Mouse (Mus musculus) lung, embryonic 14.5 days (tissue): ENCODE results near the gene Mipep. TPM values are rescaled to one million over a fixed set of nuclear protein-coding genes. Genes with fewer than 3 reads are reported as not detected.

ENCODE experiments used
- ATAC-seq: fragments of 200-750 bp; cut with Nextera tagmentation; 2 replicates; pipeline ENCODE4 v1.8.0; 2017; ENCODE audit warnings: mild to moderate bottlenecking, moderate TSS enrichment, moderate library complexity; ENCODE audit not compliant: insufficient read depth
- DNase-seq: peaks from one replicate; pipeline ENCODE4 v3.0.0-alpha.2; 2015
- H3K27ac ChIP-seq: fragments of 300-500 bp; sonication (generic); 2 replicates; pipeline ENCODE4 v1.5.1; 2014; ENCODE audit warnings: low read depth, mild to moderate bottlenecking, moderate library complexity
- H3K27me3 ChIP-seq: fragments of 300-500 bp; sonication (generic); 2 replicates; pipeline ENCODE4 v1.6.1; 2014; ENCODE audit warnings: low read length, control low read depth; ENCODE audit not compliant: insufficient read depth
- H3K36me3 ChIP-seq: fragments of 300-500 bp; sonication (generic); 2 replicates; pipeline ENCODE4 v1.6.1; 2014; ENCODE audit warnings: control low read depth; ENCODE audit not compliant: insufficient read depth
- H3K4me1 ChIP-seq: fragments of 300-500 bp; sonication (generic); 2 replicates; pipeline ENCODE4 v1.6.1; 2014; ENCODE audit warnings: antibody characterized with exemption, control low read depth; ENCODE audit not compliant: insufficient read depth
- H3K4me2 ChIP-seq: fragments of 300-500 bp; sonication (generic); 2 replicates; pipeline ENCODE4 v1.6.1; 2014; ENCODE audit warnings: mild to moderate bottlenecking
- H3K4me3 ChIP-seq: fragments of 300-500 bp; sonication (generic); 2 replicates; pipeline ENCODE4 v1.5.1; 2014; ENCODE audit warnings: low read depth, low read length
- H3K9ac ChIP-seq: fragments of 300-500 bp; sonication (generic); 2 replicates; pipeline ENCODE4 v1.6.1; 2014
- H3K9me3 ChIP-seq: fragments of 300-500 bp; sonication (generic); 2 replicates; pipeline ENCODE4 v1.6.1; 2016; ENCODE audit warnings: low read depth, low read length, control low read depth
- CTCF ChIP-seq: IDR thresholded peaks from 2 replicates; pipeline ENCODE4 v1.5.1; 2016; ENCODE audit warnings: antibody characterized with exemption, low read depth
- WGBS: fragments of 180-500 bp; shearing (Covaris S2); extraction: QIAGEN DNeasy Blood & Tissue Kit; methylation state at CpG from one replicate; pipeline ENCODE4 v1.1.7; 2014; 5-methylcytosine and 5-hydroxymethylcytosine counted together
- polyA plus RNA-seq: library from polyadenylated mRNA; unstranded; fragments of >200 nt; fragmentation: Nextera tagmentation; extraction: Ambion mirVana; gene quantifications from 2 replicates; pipeline ENCODE4 v1.2.1, GENCODE M21; 2014

The Mipep gene
- polyA plus RNA-seq, 1 experiment from 2014 or later: 26.5 TPM

- no peak for ATAC-seq
- 90% methylated on average over 10 of the region's 10 CpGs for WGBS
- no peak overlapping the region for H3K4me3 ChIP-seq
- no peaks in the 10 kb centered on the region for H3K9me3 ChIP-seq
- no peak overlapping the region for H3K27ac ChIP-seq
- H3K4me2 ChIP-seq: no peak overlapping the region
- H3K27me3 ChIP-seq: no peaks in the 10 kb centered on the region
- H3K36me3 ChIP-seq: 0 out of 2 replicates have a peak, but pooled peaks cover 13% of the 10 kb centered on the region
- DNase-seq: no peak
- no peak for TF ChIP-seq CTCF
- H3K9ac ChIP-seq: no peak overlapping the region
- H3K4me1 ChIP-seq: peaks cover 13% of the 10 kb centered on the region; the same call in 1 of the 2 replicates
Measured at GRCm38 (mm10) chr14:60746141-60746540, 38.2 kb upstream of the Mipep start.

GRCm38 (mm10) chr14:60747154-60747870 lies 37.1 kb upstream of the Mipep start:
- no peak for TF ChIP-seq CTCF
- Histone ChIP-seq H3K4me1 (peaks cover 4% of the 10 kb centered on the region; the same call in 1 of the 2 replicates), H3K27ac (no peak overlapping the region), H3K4me2 (no peak overlapping the region), H3K9me3 (no peaks in the 10 kb centered on the region), H3K36me3 (peaks cover 13% of the 10 kb centered on the region; the same call in 1 of the 2 replicates), H3K9ac (no peak overlapping the region), H3K4me3 (no peak overlapping the region), H3K27me3 (no peaks in the 10 kb centered on the region)
- DNase-seq (no peak), ATAC-seq (no peak)
- WGBS: 84% methylated on average over 21 of the region's 21 CpGs

DNA sequence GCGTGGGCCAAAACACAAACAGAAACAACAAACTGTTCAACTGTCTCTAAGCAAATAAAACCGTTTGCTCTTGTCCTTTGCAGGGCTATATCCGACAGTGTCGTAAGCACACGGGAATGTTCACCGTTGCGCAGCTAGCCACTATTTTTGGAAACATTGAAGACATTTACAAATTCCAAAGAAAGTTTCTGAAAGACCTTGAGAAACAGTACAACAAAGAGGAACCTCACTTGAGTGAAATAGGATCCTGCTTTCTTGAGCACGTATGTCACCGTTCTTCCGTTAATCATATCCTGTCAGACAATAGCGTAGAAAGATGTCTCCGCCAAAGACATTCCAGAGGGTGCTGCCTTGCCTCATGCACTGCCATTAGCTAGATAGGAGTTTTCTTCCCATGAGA lies 34.5 kb upstream of the Mipep start:
- Histone ChIP-seq H3K4me2 (no peak overlapping the region), H3K9ac (no peak overlapping the region), H3K27me3 (no peaks in the 10 kb centered on the region), H3K4me3 (no peak overlapping the region), H3K36me3 (peaks cover 18% of the 10 kb centered on the region), H3K4me1 (0 out of 2 replicates have a peak, but pooled peaks cover 1% of the 10 kb centered on the region), H3K27ac (no peak overlapping the region), H3K9me3 (no peaks in the 10 kb centered on the region)
- 55% methylated on average over 12 of the region's 12 CpGs for WGBS
- no peak for DNase-seq
- ATAC-seq: no peak
- no peak for TF ChIP-seq CTCF

DNA sequence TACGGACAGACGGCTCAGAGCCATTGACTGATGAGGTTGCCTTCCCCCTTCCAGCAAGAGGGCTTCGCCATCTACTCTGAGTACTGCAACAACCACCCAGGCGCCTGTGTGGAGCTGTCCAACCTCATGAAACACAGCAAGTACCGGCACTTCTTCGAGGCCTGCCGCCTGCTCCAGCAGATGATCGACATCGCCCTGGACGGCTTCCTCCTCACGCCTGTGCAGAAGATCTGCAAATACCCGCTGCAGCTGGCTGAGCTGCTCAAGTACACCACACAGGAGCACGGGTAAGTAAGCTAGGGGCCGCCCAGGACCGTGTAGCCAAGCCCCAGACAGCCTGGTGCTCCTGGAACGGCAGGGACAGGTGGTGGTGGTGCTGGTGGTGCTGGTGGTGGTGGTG lies 32.8 kb upstream of the Mipep start:
- 83% methylated on average over 16 of the region's 16 CpGs for WGBS
- no peak overlapping the region for H3K27ac ChIP-seq
- no peak for TF ChIP-seq CTCF
- no peaks in the 10 kb centered on the region for H3K4me1 ChIP-seq
- no peak overlapping the region for H3K9ac ChIP-seq
- H3K4me2 ChIP-seq: no peak overlapping the region
- ATAC-seq (no peak; the same call in 1 of the 2 replicates), DNase-seq (no peak)
- no peaks in the 10 kb centered on the region for H3K9me3 ChIP-seq
- H3K4me3 ChIP-seq: no peak overlapping the region
- no peaks in the 10 kb centered on the region for H3K27me3 ChIP-seq
- peaks cover 19% of the 10 kb centered on the region for H3K36me3 ChIP-seq

DNA sequence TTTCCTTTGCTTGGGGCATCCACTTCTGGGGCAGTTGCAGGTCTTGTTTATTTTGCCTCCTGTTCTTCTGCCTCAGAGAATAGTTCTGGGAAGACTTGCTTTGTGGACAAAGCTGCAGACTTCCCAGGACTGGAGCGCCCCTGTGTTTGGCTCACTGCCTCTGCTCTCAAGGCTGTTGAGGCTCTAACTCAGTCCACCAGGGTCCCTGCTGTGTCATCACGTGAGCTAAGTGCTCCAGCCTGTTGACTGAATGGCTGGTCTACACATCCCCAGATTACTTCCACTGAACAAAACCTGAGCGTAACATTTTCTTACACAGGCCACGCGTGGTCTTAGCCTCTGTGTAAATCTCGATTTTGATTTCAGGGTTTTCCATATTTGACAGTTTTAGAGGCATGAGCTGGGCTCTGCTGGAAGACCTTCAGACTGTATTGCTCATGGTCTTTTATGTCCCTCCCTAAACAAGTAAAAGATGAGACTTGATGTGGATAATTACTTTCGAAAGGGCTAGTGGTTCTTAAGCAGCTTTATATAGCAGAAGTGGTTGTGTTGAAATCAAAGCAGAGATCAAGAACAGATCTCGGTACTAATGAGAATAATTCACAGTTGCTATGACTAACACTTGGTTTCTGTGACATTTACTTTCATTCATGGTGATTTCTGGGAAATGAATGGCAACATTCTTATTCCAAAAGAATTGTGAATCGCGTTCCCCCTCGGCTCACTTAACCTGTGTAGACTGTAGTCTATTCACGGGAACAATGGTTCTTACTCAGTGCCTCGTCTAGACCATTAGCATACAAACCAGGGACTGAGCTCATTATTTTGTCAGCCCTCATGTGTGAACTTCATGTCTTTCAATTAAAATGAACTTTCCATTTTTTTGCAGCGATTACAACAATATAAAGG lies 31.2 kb upstream of the Mipep start:
- Histone ChIP-seq H3K27me3 (no peaks in the 10 kb centered on the region), H3K27ac (no peak overlapping the region), H3K9ac (no peak overlapping the region), H3K4me1 (no peaks in the 10 kb centered on the region), H3K4me3 (no peak overlapping the region), H3K9me3 (no peaks in the 10 kb centered on the region), H3K36me3 (peaks cover 10% of the 10 kb centered on the region), H3K4me2 (no peak overlapping the region)
- ATAC-seq (no peak), DNase-seq (no peak)
- 82% methylated on average over 14 of the region's 14 CpGs for WGBS
- TF ChIP-seq CTCF: no peak

DNA sequence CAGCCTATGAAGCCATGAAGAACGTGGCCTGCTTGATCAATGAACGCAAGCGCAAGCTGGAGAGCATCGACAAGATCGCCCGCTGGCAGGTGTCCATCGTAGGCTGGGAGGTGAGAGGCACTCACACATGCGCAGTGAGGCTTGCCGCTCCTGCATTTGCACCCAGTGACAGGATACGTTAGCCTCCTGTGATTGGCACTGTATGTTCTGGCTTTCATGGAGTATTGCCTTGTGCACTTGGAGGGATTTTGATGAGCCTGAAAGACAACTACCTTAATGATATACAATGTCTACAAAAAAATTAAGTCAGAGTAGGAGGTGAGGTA lies 30.6 kb upstream of the Mipep start:
- 95% methylated on average over 10 of the region's 10 CpGs for WGBS
- Histone ChIP-seq H3K27me3 (no peaks in the 10 kb centered on the region), H3K4me2 (no peak overlapping the region), H3K4me1 (no peaks in the 10 kb centered on the region), H3K4me3 (no peak overlapping the region), H3K9me3 (no peaks in the 10 kb centered on the region), H3K9ac (no peak overlapping the region), H3K36me3 (peaks cover 10% of the 10 kb centered on the region), H3K27ac (no peak overlapping the region)
- no peak for ATAC-seq
- no peak for TF ChIP-seq CTCF
- DNase-seq: no peak

- Histone ChIP-seq H3K4me3 (no peak overlapping the region), H3K9me3 (no peaks in the 10 kb centered on the region), H3K4me2 (no peak overlapping the region), H3K36me3 (peaks cover 17% of the 10 kb centered on the region), H3K27me3 (no peaks in the 10 kb centered on the region), H3K9ac (no peak overlapping the region), H3K4me1 (no peaks in the 10 kb centered on the region), H3K27ac (no peak overlapping the region)
- 97% methylated on average over 5 of the region's 5 CpGs for WGBS
- ATAC-seq (no peak), DNase-seq (no peak)
- no peak for TF ChIP-seq CTCF
Measured at GRCm38 (mm10) chr14:60754656-60755055, 29.7 kb upstream of the Mipep start.
